Mouse (Mus musculus): ENCODE data around the gene 1700029F12Rik. TPM values are rescaled to one million over a fixed set of nuclear protein-coding genes. Genes with fewer than 3 reads are reported as not detected.

1700029F12Rik gene
- total RNA-seq, 2 experiments from 2014 or later: not detected

Other genes with a start within 250 kb of the 1700029F12Rik start
- gene Gcnt4, start 109.7 kb downstream of the 1700029F12Rik start, total RNA-seq (2021): under 1 TPM; 0.21 to 0.41 TPM
- gene Fam169a, start 32.9 kb upstream of the 1700029F12Rik start, total RNA-seq (2021): under 1 TPM in 1 of 2 experiments, not detected in 1; 0.12 TPM
- gene Gm6169, start 64.9 kb upstream of the 1700029F12Rik start, total RNA-seq (2021): 10 to 100 TPM in 1 of 2 experiments, under 1 TPM in 1; 0.52 to 13.3 TPM
- 10 to 100 TPM; 32.2 to 35.5 TPM for gene Gfm2, start 103.6 kb upstream of the 1700029F12Rik start, total RNA-seq (2021)
- 10 to 100 TPM; 77.3 to 84.0 TPM for gene Nsa2, start 103.6 kb upstream of the 1700029F12Rik start, total RNA-seq (2021)
- 10 to 100 TPM; 16.2 to 25.9 TPM for gene Hexb, start 164.0 kb upstream of the 1700029F12Rik start, total RNA-seq (2021)
- gene Enc1, start 206.7 kb upstream of the 1700029F12Rik start, total RNA-seq (2021): 1 to 10 TPM; 6.4 to 8.2 TPM